Mouse (Mus musculus): Measurements from ENCODE around the gene Cnnm3.

DNA sequence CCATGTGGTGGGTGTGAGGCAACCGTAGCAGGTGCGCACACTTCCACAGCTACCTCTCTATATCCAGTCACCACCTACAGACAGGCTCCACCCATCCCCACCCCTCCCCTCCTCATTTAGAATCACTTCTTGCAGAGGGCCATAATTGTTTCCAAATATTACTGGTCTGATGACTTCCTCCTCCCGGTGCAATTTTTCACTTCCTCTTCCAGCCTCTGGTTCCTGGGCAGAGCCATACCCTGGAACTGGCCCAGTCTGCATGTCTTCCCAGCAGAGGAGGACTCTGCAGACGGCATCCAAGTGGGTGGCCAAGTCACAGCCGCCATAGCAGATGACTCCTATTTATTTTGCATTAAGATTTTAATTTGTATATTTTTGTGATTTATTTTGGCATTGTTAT lies 3.4 kb upstream of the Cnnm3 start:
- TF ChIP-seq CTCF (IDR thresholded peaks at IDR 0.05) = no peak
- TF ChIP-seq POLR2A (IDR thresholded peaks at IDR 0.05; ENCODE audit: insufficient read depth, low read depth, low read length) = no peak
- TF ChIP-seq EP300 (IDR thresholded peaks at IDR 0.05; ENCODE audit: insufficient read depth, low read depth, low read length) = no peak
